Mouse (Mus musculus) forebrain, embryonic 10.5 days (tissue): Measurements from ENCODE around the gene Cr2. TPM values are rescaled to one million over a fixed set of nuclear protein-coding genes. Genes with fewer than 3 reads are reported as not detected.
"Not testable (repeated sequence)": the region's sequence is repeated elsewhere in the genome, so short reads cannot be mapped to it uniquely, and the experiment has no call there.

Experiments used
- DNase-seq: peaks from one replicate; pipeline ENCODE4 v3.0.0-alpha.2; 2017; ENCODE audit warnings: low spot score; ENCODE audit errors: extremely low spot score
- H3K27ac ChIP-seq: fragments of 300-500 bp; sonication (generic); 2 replicates; pipeline ENCODE4 v1.5.1; 2016; ENCODE audit warnings: mild to moderate bottlenecking
- H3K27me3 ChIP-seq: fragments of 300-500 bp; sonication (generic); 2 replicates; pipeline ENCODE4 v1.6.1; 2016; ENCODE audit warnings: mild to moderate bottlenecking; ENCODE audit not compliant: poor library complexity, severe bottlenecking
- H3K36me3 ChIP-seq: fragments of 300-500 bp; sonication (generic); replicated peaks from 2 replicates; pipeline ENCODE4 v1.6.1; 2016; ENCODE audit warnings: mild to moderate bottlenecking, moderate library complexity
- H3K4me1 ChIP-seq: fragments of 300-500 bp; sonication (generic); 2 replicates; pipeline ENCODE4 v1.6.1; 2016
- H3K4me3 ChIP-seq: fragments of 300-500 bp; sonication (generic); 2 replicates; pipeline ENCODE4 v1.5.1; 2016; ENCODE audit warnings: mild to moderate bottlenecking, moderate library complexity
- H3K9me3 ChIP-seq: fragments of 300-500 bp; sonication (generic); 2 replicates; pipeline ENCODE4 v1.6.1; 2016; ENCODE audit warnings: mild to moderate bottlenecking, moderate library complexity
- WGBS: fragments of 180-500 bp; shearing (Covaris S2); methylation state at CpG from one replicate; pipeline ENCODE4 v1.1.7; 2016; 5-methylcytosine and 5-hydroxymethylcytosine counted together
- polyA plus RNA-seq: library from polyadenylated mRNA; unstranded; fragments of >200 nt; fragmentation: Nextera tagmentation; extraction: Ambion mirVana; gene quantifications from 2 replicates; pipeline ENCODE4 v1.2.1, GENCODE M21; 2016

The Cr2 gene
- polyA plus RNA-seq, result 0.41 and 0.64 TPM in 2 replicates

DNA sequence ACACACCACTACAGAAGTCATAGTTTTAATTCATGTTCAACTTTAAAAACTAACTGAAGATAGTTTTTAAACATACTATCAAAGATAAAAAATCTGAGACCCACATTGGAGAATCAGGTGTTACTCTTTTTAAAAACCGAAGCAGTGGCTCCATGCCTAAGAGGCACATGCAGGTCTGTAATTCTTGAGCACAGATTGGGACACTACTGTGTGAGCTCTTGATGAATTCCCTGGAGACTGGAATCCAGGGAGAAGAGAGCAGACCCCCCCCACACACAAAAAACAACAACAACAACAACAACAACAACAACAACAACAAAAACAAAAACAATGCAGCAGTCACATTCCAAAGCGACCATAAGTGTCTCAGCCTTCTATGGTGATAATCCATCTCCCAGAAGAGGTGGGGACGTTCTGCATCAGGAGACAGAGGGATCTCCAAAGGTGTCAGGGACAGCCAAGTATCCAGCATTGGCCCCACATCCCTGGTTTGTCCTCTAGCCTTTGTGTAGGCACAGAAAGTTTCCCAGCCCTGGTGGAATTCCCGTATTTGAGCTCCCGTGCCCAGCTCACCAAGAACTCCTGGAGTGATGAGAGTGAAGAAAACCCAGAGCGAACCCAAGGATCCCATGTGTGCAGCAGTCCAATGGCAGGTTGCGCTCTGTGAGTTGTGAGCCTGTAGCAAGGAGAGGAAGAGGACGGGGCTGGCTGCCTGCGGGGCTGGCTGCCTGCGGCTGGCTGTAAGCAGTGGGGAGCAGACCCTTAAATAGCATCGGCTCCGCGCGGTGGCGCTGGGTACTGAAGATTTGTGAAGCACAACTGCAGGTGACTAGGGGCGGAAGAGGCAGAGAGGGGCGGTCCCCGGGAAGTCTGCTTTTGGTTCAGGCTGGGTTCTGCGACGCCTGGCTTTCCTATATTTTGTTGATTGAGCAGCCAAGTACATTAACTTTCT, at the start of gene Cr2:
Cr2 (minus strand) TSS at position 737 of the 952 bp plus-strand sequence.
- Histone ChIP-seq H3K36me3 (no peaks in the 10 kb centered on the region), H3K27me3 (no peaks in the 10 kb centered on the region), H3K4me1 (peaks cover 5% of the 10 kb centered on the region), H3K27ac (peak within 1 kb of the TSS; percentile 77), H3K9me3 (no peaks in the 10 kb centered on the region), H3K4me3 (peak within 1 kb of the TSS; percentile 47)
- DNase-seq, result peak; percentile 81
- WGBS, result 10% methylated on average over 20 of the region's 20 CpGs

DNA sequence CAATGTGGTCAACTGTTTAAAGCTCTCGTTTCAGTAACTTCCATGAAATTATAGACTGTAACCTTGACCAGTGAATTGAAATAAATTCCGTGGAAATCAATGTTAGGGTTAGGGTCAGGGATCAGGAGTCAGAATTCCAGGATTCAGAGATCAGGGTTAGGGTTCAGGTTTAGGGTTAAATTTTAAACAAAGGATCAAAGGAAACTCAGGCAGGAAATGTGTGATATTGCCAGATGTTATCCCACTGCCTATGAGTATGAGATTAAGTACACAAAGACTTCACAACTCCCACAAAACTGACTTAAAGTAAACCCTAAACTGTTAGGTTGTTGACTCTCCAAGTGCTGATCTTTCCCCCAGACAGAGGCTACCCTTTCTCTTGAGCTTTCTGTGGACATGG, 45.3 kb upstream of the Cr2 start:
- Histone ChIP-seq H3K36me3 (no peaks in the 10 kb centered on the region), H3K27me3 (no peaks in the 10 kb centered on the region), H3K27ac (no peak overlapping the region), H3K4me1 (no peaks in the 10 kb centered on the region), H3K4me3 (no peak overlapping the region), H3K9me3 (no peaks in the 10 kb centered on the region)
- no peak for DNase-seq
- 58% methylated on average over 2 of the region's 2 CpGs for WGBS

DNA sequence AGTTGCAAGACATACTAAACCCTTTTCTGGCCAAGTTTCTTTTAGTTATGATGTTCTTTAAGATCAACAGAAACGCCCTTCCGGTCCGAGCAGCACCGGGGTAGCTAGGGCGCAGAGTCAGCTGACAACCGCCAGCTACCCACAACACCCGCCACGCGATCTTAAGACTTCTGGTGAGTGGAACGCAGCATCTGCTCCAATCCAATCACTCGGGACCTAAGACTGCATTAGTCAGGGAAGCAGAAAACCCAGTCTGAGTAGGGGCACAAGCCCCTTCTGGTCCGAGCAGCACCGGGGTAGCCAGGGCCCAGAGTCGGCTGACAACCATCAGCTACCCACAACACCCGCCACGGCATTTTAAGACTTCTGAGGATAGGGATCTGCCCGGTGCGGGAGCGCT, 36.3 kb upstream of the Cr2 start:
- not testable (repeated sequence) for H3K9me3 ChIP-seq, DNase-seq, H3K36me3 ChIP-seq, H3K4me1 ChIP-seq, H3K27ac ChIP-seq, H3K4me3 ChIP-seq, H3K27me3 ChIP-seq
- WGBS, result 62% methylated on average over 19 of the region's 19 CpGs

DNA sequence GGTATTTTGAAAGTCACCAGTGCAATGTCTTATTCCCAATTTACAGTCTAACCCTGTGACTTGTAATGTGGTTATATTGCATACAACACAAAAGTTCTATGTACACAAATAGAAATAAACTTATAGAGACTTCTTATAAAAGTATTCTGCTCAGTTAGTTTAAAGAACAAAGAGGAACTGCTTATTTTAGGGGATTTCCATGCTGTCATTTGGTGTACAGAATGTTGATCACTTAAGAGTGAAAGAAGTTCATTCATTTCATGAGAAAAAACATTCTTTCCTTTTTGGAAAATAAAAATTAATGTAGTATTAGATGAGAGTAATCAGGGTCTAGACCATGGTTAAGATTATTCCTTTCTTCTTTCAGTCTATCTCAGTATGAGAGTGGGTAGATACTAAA, 8.2 kb upstream of the Cr2 start:
- Histone ChIP-seq H3K4me3 (no peak overlapping the region), H3K27ac (no peak overlapping the region), H3K36me3 (no peaks in the 10 kb centered on the region), H3K9me3 (no peaks in the 10 kb centered on the region), H3K4me1 (no peaks in the 10 kb centered on the region), H3K27me3 (no peaks in the 10 kb centered on the region)
- no peak for DNase-seq

DNA sequence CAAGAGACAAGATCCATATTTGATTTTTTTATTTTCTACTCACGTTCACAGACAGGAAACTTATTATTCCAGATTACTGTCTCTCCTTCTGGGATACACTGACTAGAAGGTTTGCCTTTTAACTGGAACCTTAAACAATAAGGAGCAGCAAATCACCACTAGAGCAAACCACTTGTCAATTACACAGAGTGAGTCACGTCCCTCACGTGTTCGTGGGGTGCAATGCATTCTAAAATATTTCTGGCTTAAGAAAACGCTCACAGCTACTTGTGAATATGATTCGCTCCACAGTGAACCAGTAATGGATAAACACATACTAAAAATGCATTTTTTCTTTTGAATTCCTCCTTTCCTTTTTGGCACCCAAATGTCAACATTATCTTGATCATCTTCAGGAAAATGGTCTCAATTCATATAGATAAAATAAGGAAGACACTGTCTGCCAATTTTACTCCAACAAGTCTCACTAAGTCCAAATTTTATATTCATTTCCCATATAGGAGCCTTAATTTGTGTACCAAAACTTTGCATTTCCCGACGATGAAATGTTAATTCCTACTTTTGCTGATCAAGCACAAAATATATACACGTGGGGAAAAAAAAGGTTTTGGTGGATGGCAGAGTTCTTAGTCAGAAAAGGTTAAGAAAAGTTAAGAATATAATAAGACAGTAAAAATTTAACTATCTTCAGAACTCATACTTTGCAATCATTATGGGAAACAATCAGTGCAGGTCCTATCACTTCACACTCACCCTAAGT, 11.3 kb downstream of the Cr2 start:
- WGBS, result 82% methylated on average over 9 of the region's 9 CpGs
- Histone ChIP-seq H3K27me3 (no peaks in the 10 kb centered on the region), H3K4me3 (no peak overlapping the region), H3K4me1 (no peaks in the 10 kb centered on the region), H3K9me3 (no peaks in the 10 kb centered on the region), H3K27ac (no peak overlapping the region), H3K36me3 (no peaks in the 10 kb centered on the region)
- DNase-seq, result no peak

DNA sequence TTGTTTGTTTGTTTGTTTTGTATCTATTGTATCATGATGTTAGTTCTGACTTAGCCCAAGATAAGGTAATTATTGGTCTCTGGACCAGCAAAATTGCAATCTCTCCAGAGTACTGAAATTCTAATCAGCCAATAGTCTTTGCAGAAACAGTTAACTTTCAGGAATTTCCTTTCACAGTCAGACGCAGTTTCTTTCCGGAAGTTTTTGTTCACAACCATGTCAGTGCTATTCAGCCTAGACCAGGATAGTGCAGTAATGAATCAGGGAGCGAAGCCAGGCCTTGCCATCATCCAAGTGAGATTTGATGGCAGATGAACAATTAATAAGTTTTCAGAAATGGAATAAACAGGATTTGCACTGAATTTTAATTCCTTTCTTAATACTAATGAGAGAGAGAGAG, 44.4 kb downstream of the Cr2 start:
- WGBS, result 75% methylated on average over 3 of the region's 3 CpGs

DNA sequence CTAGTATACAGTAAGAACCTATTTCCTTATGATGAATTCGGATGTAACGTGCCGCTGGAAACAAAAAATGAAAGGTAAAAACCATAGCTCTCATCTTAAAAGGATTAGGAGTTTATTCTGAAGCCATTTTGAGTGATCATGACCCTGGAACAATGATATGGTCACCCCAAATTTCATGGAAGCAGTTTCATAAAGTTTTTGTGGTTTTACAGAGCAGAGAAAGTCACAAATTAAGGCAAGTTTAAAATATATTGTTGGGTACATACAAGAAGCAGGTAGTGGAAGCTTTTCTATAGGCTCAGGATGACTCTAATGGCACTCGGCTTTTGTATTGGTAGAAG, 44.9 kb downstream of the Cr2 start:
- Histone ChIP-seq H3K27me3 (no peaks in the 10 kb centered on the region), H3K36me3 (peaks cover 23% of the 10 kb centered on the region), H3K4me3 (peak overlapping the region; percentile 67), H3K27ac (peak overlapping the region; percentile 97), H3K9me3 (no peaks in the 10 kb centered on the region), H3K4me1 (peaks cover 15% of the 10 kb centered on the region)
- WGBS, result 35% methylated on average over 4 of the region's 4 CpGs
- no peak for DNase-seq

More for the DNA sequence above, 44.4 kb downstream of the Cr2 start:
- Histone ChIP-seq H3K9me3 (no peaks in the 10 kb centered on the region), H3K27me3 (no peaks in the 10 kb centered on the region), H3K27ac (no peak overlapping the region), H3K36me3 (peaks cover 19% of the 10 kb centered on the region), H3K4me3 (peak overlapping the region; percentile 67), H3K4me1 (peaks cover 15% of the 10 kb centered on the region)
- no peak for DNase-seq

DNA sequence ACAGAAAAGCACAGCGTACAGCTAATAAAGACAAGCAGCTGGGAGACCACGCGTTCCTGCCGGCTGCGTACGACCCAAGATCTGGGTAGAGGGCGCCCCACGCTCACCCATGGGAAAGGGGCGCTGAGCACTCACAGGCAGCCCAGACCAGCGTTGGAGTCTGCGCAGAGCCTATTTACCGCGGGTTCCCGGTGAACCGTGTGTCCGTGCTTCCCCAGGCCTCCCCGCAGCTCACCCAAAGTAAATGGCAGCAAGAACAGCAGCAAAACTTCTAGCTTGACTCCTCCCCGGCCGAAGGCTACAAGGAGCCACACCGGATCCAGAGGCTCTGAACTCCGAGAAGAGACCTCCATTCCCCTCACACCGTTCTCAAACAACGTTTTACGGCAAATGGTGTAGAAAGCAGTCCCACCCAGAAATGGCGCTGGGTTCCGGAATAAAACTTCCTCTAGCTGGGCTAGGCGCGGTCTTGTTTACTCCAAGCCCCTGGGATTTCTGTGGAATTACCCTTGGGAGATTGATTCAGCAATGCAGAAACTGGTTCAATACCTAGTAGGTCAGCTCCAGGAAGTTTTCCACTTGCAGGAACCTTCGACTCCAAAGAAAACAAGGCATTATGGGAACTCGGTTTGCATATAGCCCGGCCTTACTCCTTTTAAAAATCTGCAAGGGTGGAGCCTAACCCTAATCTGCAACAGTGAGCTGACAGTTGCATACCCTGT, 45.4 kb downstream of the Cr2 start, which contains the start of gene Cr1l:
Cr1l (minus strand) TSS at position 634 of the 722 bp plus-strand sequence.
- H3K36me3 ChIP-seq, result peaks cover 24% of the 10 kb centered on the region
- peaks cover 15% of the 10 kb centered on the region for H3K4me1 ChIP-seq
- H3K27me3 ChIP-seq, result no peaks in the 10 kb centered on the region
- peak within 1 kb of the TSS; percentile 67 for H3K4me3 ChIP-seq
- peak; percentile 85 for DNase-seq
- peak within 1 kb of the TSS; percentile 97 for H3K27ac ChIP-seq
- no peaks in the 10 kb centered on the region for H3K9me3 ChIP-seq
- under 1% methylated on average over 31 of the region's 31 CpGs for WGBS

DNA sequence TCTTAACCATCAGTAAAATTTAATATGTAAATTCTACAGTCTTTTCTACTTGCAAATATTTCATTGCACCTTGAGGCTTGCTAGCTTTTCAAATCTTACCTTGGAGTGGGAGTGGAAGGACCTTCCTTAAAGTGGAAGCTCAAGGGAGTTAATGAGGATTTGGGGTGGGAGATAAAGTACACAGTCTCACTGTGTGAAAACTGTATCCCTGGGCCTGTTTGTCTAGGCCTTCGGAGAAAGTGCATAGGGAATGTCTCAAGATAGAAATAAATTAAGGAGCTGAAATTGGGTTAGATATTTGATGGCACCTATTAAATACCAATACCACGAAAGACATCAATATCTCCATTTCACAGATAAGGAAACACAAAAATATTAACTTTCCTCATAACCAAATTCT, 46.0 kb downstream of the Cr2 start:
- Histone ChIP-seq H3K36me3 (peaks cover 27% of the 10 kb centered on the region), H3K4me3 (peak overlapping the region; percentile 67), H3K4me1 (peaks cover 15% of the 10 kb centered on the region), H3K9me3 (no peaks in the 10 kb centered on the region), H3K27ac (peak overlapping the region; percentile 97), H3K27me3 (no peaks in the 10 kb centered on the region)
- DNase-seq, result no peak
- 19% methylated on average over 2 of the region's 2 CpGs for WGBS

DNA sequence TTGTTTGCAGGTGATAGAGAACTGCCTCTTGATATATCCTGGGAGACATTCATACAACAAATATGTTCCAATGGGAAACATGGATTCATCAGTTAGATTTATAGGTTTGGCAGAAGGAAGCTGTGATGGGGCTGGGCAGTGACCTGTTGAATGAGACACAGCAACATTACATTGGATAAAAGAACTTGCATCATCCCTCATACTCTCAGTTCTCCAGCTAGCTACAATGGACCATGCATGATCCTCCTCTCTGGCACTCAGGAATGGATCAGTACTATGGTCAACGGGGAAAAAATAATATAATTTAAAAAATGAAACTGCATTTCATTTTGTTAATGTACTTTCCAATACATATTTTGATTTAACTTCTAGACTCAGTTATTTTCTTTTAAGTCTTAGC, 46.6 kb downstream of the Cr2 start:
- DNase-seq, result no peak
- WGBS, result 83% methylated on average over 1 of the region's 1 CpGs
- no peaks in the 10 kb centered on the region for H3K27me3 ChIP-seq
- H3K4me3 ChIP-seq, result peak overlapping the region; percentile 67; the same call in 1 of the 2 replicates
- H3K4me1 ChIP-seq, result peaks cover 15% of the 10 kb centered on the region
- no peak overlapping the region for H3K27ac ChIP-seq
- H3K36me3 ChIP-seq, result peaks cover 31% of the 10 kb centered on the region
- no peaks in the 10 kb centered on the region for H3K9me3 ChIP-seq

DNA sequence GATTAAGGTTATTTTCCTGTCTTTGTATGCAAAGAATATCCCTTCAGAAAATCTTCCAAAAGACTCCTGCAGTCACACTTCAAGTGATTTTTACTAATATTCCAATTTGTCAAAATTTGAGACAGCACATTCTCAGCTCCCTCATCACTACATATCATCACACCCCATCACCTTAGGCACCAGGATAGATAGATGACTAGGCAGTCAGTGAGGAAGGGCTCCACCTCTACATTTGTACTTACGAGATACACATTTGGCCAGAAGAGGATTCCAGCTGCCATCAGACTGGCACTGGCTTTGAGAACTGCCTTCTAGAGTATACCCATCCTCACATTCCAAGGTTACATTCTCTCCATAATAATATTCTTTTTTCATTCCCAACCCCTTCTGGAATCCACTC, 62.1 kb downstream of the Cr2 start:
- no peak overlapping the region for H3K27ac ChIP-seq
- no peaks in the 10 kb centered on the region for H3K4me1 ChIP-seq
- H3K36me3 ChIP-seq, result peaks cover 64% of the 10 kb centered on the region
- WGBS, result 91% methylated on average over 1 of the region's 1 CpGs
- no peak overlapping the region for H3K4me3 ChIP-seq
- H3K27me3 ChIP-seq, result no peaks in the 10 kb centered on the region
- no peaks in the 10 kb centered on the region for H3K9me3 ChIP-seq
- no peak for DNase-seq

DNA sequence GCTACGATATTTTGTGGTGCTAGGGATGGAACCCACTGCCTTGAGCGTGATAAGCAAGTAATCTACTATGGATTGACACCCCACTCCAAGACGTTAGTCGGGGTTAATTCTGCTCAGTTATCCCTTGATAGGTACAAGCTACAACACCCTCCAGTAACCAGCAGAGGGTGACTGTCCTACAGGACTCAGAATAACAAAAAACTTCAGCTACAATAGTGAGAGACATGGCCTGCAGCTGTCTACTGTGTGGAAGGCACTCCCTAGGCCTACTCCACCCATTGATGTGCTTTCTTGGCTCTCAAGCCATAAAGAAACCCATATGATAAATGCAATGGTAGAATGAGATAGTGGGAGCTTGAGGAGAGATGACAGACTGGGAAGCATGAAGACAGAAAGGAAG, 62.9 kb downstream of the Cr2 start:
- no peak for DNase-seq
- Histone ChIP-seq H3K27me3 (no peaks in the 10 kb centered on the region), H3K9me3 (no peaks in the 10 kb centered on the region), H3K27ac (no peak overlapping the region), H3K4me3 (no peak overlapping the region), H3K4me1 (no peaks in the 10 kb centered on the region), H3K36me3 (peaks cover 64% of the 10 kb centered on the region)
- WGBS, result 92% methylated on average over 4 of the region's 4 CpGs
